Mouse (Mus musculus) midbrain, embryonic 16.5 days (tissue): ENCODE data around the gene Mcts2. TPM values are rescaled to one million over a fixed set of nuclear protein-coding genes. Genes with fewer than 3 reads are reported as not detected.
"Not testable (repeated sequence)": the region's sequence is repeated elsewhere in the genome, so short reads cannot be mapped to it uniquely, and the experiment has no call there.

Experiments
- ATAC-seq: fragments of 200-750 bp; cut with Nextera tagmentation; 2 replicates; pipeline ENCODE4 v1.8.0; 2017; ENCODE audit warnings: moderate TSS enrichment
- H3K27ac ChIP-seq: fragments of 300-500 bp; sonication (generic); 2 replicates; pipeline ENCODE4 v1.5.1; 2014; ENCODE audit warnings: mild to moderate bottlenecking, low read length, mixed read lengths
- H3K27me3 ChIP-seq: fragments of 300-500 bp; sonication (generic); 2 replicates; pipeline ENCODE4 v1.6.1; 2014; ENCODE audit warnings: low read depth, low read length, mixed read lengths; ENCODE audit not compliant: control insufficient read depth, insufficient read depth
- H3K36me3 ChIP-seq: fragments of 300-500 bp; sonication (generic); 2 replicates; pipeline ENCODE4 v1.6.1; 2014; ENCODE audit warnings: mild to moderate bottlenecking, low read length, moderate library complexity, mixed read lengths; ENCODE audit not compliant: control insufficient read depth, insufficient read depth
- H3K4me1 ChIP-seq: fragments of 300-500 bp; sonication (generic); 2 replicates; pipeline ENCODE4 v1.6.1; 2014; ENCODE audit warnings: mild to moderate bottlenecking, low read length, mixed read lengths; ENCODE audit not compliant: control insufficient read depth, insufficient read depth
- H3K4me2 ChIP-seq: fragments of 300-500 bp; sonication (generic); 2 replicates; pipeline ENCODE4 v1.6.1; 2014; ENCODE audit warnings: mild to moderate bottlenecking, low read length, mixed read lengths
- H3K4me3 ChIP-seq: fragments of 300-500 bp; sonication (generic); 2 replicates; pipeline ENCODE4 v1.5.1; 2014; ENCODE audit warnings: low read depth, mild to moderate bottlenecking, low read length, moderate library complexity, mixed read lengths
- H3K9ac ChIP-seq: fragments of 300-500 bp; sonication (generic); 2 replicates; pipeline ENCODE4 v1.6.1; 2014; ENCODE audit warnings: low read depth, low read length, mixed read lengths
- H3K9me3 ChIP-seq: fragments of 300-500 bp; sonication (generic); replicated peaks from 2 replicates; pipeline ENCODE4 v1.6.1; 2014; ENCODE audit warnings: mild to moderate bottlenecking, low read length, mixed read lengths; ENCODE audit not compliant: control insufficient read depth, poor library complexity, severe bottlenecking
- WGBS: fragments of 180-500 bp; shearing (Covaris S2); extraction: QIAGEN DNeasy Blood & Tissue Kit; methylation state at CpG from one replicate; pipeline ENCODE4 v1.1.7; 2014; 5-methylcytosine and 5-hydroxymethylcytosine counted together
- polyA plus RNA-seq: library from polyadenylated mRNA; unstranded; fragments of >200 nt; fragmentation: Nextera tagmentation; extraction: Ambion mirVana; gene quantifications from 2 replicates; pipeline ENCODE4 v1.2.1, GENCODE M21; 2015

Mcts2 gene
- polyA plus RNA-seq, 1 experiment from 2014 or later: 31.1 TPM

GRCm38 (mm10) chr2:152666191-152666590 is 20.6 kb upstream of the Mcts2 start:
- not testable (repeated sequence) for H3K27me3 ChIP-seq, H3K27ac ChIP-seq, H3K4me3 ChIP-seq, H3K4me2 ChIP-seq, H3K4me1 ChIP-seq, H3K9me3 ChIP-seq, ATAC-seq, H3K36me3 ChIP-seq, H3K9ac ChIP-seq
- 81% methylated on average over 3 of the region's 3 CpGs for WGBS

- Histone ChIP-seq H3K27me3 (no peaks in the 10 kb centered on the region), H3K27ac (peak within 1 kb of the TSS; percentile 92), H3K4me3 (peak within 1 kb of the TSS; percentile 86), H3K9me3 (no peaks in the 10 kb centered on the region), H3K36me3 (no peaks in the 10 kb centered on the region), H3K4me1 (peaks cover 34% of the 10 kb centered on the region), H3K9ac (peak within 1 kb of the TSS; percentile 93), H3K4me2 (peak within 1 kb of the TSS; percentile 100)
- peak; percentile 86 for ATAC-seq
- under 1% methylated on average over 35 of the region's 35 CpGs for WGBS
These were observed 17.6 kb upstream of the Mcts2 start, which contains the start of gene H13 for GRCm38 (mm10) chr2:152669256-152669638. H13 (plus strand) TSS chr2:152669461.

GRCm38 (mm10) chr2:152669639-152670484 is 17.0 kb upstream of the Mcts2 start:
- WGBS: under 1% methylated on average over 45 of the region's 46 CpGs
- Histone ChIP-seq H3K9ac (peak overlapping the region; percentile 93), H3K4me2 (peak overlapping the region; percentile 100), H3K4me1 (peaks cover 35% of the 10 kb centered on the region), H3K36me3 (no peaks in the 10 kb centered on the region; the same call in 1 of the 2 replicates), H3K27me3 (no peaks in the 10 kb centered on the region), H3K27ac (peak overlapping the region; percentile 92), H3K4me3 (peak overlapping the region; percentile 86), H3K9me3 (no peaks in the 10 kb centered on the region)
- ATAC-seq: peak; percentile 75

- Histone ChIP-seq H3K27me3 (no peaks in the 10 kb centered on the region), H3K36me3 (peaks cover 7% of the 10 kb centered on the region), H3K4me1 (peaks cover 35% of the 10 kb centered on the region), H3K9ac (peak overlapping the region; percentile 93), H3K9me3 (no peaks in the 10 kb centered on the region), H3K4me2 (peak overlapping the region; percentile 100), H3K4me3 (peak overlapping the region; percentile 86), H3K27ac (peak overlapping the region; percentile 92)
- ATAC-seq: 0 out of 2 replicates have a peak, but pooled peaks have one; percentile 2
- WGBS: 57% methylated on average over 9 of the region's 9 CpGs
These were observed 15.7 kb upstream of the Mcts2 start for GRCm38 (mm10) chr2:152670983-152671641.

- Histone ChIP-seq H3K36me3 (peaks cover 7% of the 10 kb centered on the region), H3K4me1 (peaks cover 35% of the 10 kb centered on the region), H3K27ac (peak overlapping the region; percentile 92), H3K4me3 (peak overlapping the region; percentile 86), H3K27me3 (no peaks in the 10 kb centered on the region), H3K9ac (peak overlapping the region; percentile 93), H3K9me3 (no peaks in the 10 kb centered on the region), H3K4me2 (peak overlapping the region; percentile 100)
- 11% methylated on average over 5 of the region's 5 CpGs for WGBS
- peak; percentile 21 for ATAC-seq
These were observed 15.2 kb upstream of the Mcts2 start for GRCm38 (mm10) chr2:152671642-152671999.

GRCm38 (mm10) chr2:152672166-152672565 is 14.7 kb upstream of the Mcts2 start:
- H3K27me3 ChIP-seq: no peaks in the 10 kb centered on the region
- H3K36me3 ChIP-seq: peaks cover 8% of the 10 kb centered on the region
- H3K9me3 ChIP-seq: no peaks in the 10 kb centered on the region
- 80% methylated on average over 12 of the region's 12 CpGs for WGBS
- peak overlapping the region; percentile 86 for H3K4me3 ChIP-seq
- H3K27ac ChIP-seq: peak overlapping the region; percentile 12; the same call in 1 of the 2 replicates
- H3K4me2 ChIP-seq: peak overlapping the region; percentile 100
- peaks cover 35% of the 10 kb centered on the region for H3K4me1 ChIP-seq
- ATAC-seq: no peak
- H3K9ac ChIP-seq: peak overlapping the region; percentile 93

GRCm38 (mm10) chr2:152674148-152674547 is 12.7 kb upstream of the Mcts2 start:
- H3K9ac ChIP-seq: 0 out of 2 replicates have a peak overlapping the region, but pooled peaks have one; percentile 22
- no peak overlapping the region for H3K4me2 ChIP-seq
- no peak overlapping the region for H3K4me3 ChIP-seq
- no peaks in the 10 kb centered on the region for H3K9me3 ChIP-seq
- ATAC-seq: no peak
- peaks cover 39% of the 10 kb centered on the region for H3K4me1 ChIP-seq
- H3K27me3 ChIP-seq: no peaks in the 10 kb centered on the region
- WGBS: 89% methylated on average over 11 of the region's 11 CpGs
- H3K36me3 ChIP-seq: peaks cover 21% of the 10 kb centered on the region
- H3K27ac ChIP-seq: no peak overlapping the region

GRCm38 (mm10) chr2:152675252-152675791 is 11.5 kb upstream of the Mcts2 start:
- H3K4me1 ChIP-seq: peaks cover 39% of the 10 kb centered on the region

More at GRCm38 (mm10) chr2:152675252-152675791, 11.5 kb upstream of the Mcts2 start:
- ATAC-seq: no peak
- H3K27ac ChIP-seq: no peak overlapping the region
- no peaks in the 10 kb centered on the region for H3K27me3 ChIP-seq
- peaks cover 24% of the 10 kb centered on the region for H3K36me3 ChIP-seq
- H3K9ac ChIP-seq: no peak overlapping the region
- no peak overlapping the region for H3K4me3 ChIP-seq
- H3K9me3 ChIP-seq: no peaks in the 10 kb centered on the region
- WGBS: 87% methylated on average over 13 of the region's 13 CpGs
- no peak overlapping the region for H3K4me2 ChIP-seq
